Mouse (Mus musculus) neural tube, embryonic 14.5 days (tissue): ENCODE data around the gene Armc9. TPM values are rescaled to one million over a fixed set of nuclear protein-coding genes. Genes with fewer than 3 reads are reported as not detected.

ENCODE experiments used
- ATAC-seq: fragments of 200-750 bp; cut with Nextera tagmentation; 2 replicates; pipeline ENCODE4 v1.8.0; 2017; ENCODE audit warnings: low read depth, mild to moderate bottlenecking, moderate TSS enrichment, moderate library complexity
- H3K27ac ChIP-seq: fragments of 300-500 bp; sonication (generic); 2 replicates; pipeline ENCODE4 v1.5.1; 2014; ENCODE audit warnings: low read depth, mild to moderate bottlenecking, control low read depth, low read length, moderate library complexity, mixed read lengths
- H3K27me3 ChIP-seq: fragments of 300-500 bp; sonication (generic); 2 replicates; pipeline ENCODE4 v1.6.1; 2014; ENCODE audit warnings: low read length; ENCODE audit not compliant: control insufficient read depth, insufficient read depth
- H3K36me3 ChIP-seq: fragments of 300-500 bp; sonication (generic); 2 replicates; pipeline ENCODE4 v1.6.1; 2014; ENCODE audit warnings: low read length, mixed read lengths; ENCODE audit not compliant: control insufficient read depth, insufficient read depth
- H3K4me1 ChIP-seq: fragments of 300-500 bp; sonication (generic); 2 replicates; pipeline ENCODE4 v1.6.1; 2014; ENCODE audit warnings: low read length; ENCODE audit not compliant: control insufficient read depth, insufficient read depth
- H3K4me2 ChIP-seq: fragments of 300-500 bp; sonication (generic); 2 replicates; pipeline ENCODE4 v1.6.1; 2014; ENCODE audit warnings: mild to moderate bottlenecking, low read depth, low read length, control low read depth
- H3K4me3 ChIP-seq: fragments of 300-500 bp; sonication (generic); 2 replicates; pipeline ENCODE4 v1.5.1; 2014; ENCODE audit warnings: low read depth, low read length, control low read depth, mixed read lengths
- H3K9ac ChIP-seq: fragments of 300-500 bp; sonication (generic); replicated peaks from 2 replicates; pipeline ENCODE4 v1.6.1; 2014; ENCODE audit warnings: low read depth, mild to moderate bottlenecking, control low read depth, low read length, mixed read lengths
- H3K9me3 ChIP-seq: fragments of 300-500 bp; sonication (generic); 2 replicates; pipeline ENCODE4 v1.6.1; 2016; ENCODE audit warnings: low read length; ENCODE audit not compliant: control insufficient read depth
- WGBS: fragments of 180-500 bp; shearing (Covaris S2); extraction: QIAGEN DNeasy Blood & Tissue Kit; methylation state at CpG from one replicate; pipeline ENCODE4 v1.1.7; 2014; 5-methylcytosine and 5-hydroxymethylcytosine counted together
- polyA plus RNA-seq: library from polyadenylated mRNA; unstranded; fragments of >200 nt; fragmentation: Nextera tagmentation; extraction: Ambion mirVana; gene quantifications from 2 replicates; pipeline ENCODE4 v1.2.1, GENCODE M21; 2014

Armc9 gene
- polyA plus RNA-seq, 1 experiment from 2014 or later: 38.4 TPM

GRCm38 (mm10) chr1:86143165-86143564, 11.4 kb upstream of the Armc9 start:
- H3K9ac ChIP-seq: no peak overlapping the region
- WGBS: 92% methylated on average over 4 of the region's 4 CpGs
- no peak for ATAC-seq

GRCm38 (mm10) chr1:86144001-86144944, 10.3 kb upstream of the Armc9 start:
- no peaks in the 10 kb centered on the region for H3K9me3 ChIP-seq
- ATAC-seq: no peak
- no peak overlapping the region for H3K4me3 ChIP-seq

More at GRCm38 (mm10) chr1:86143165-86143564, 11.4 kb upstream of the Armc9 start:
- Histone ChIP-seq H3K4me2 (no peak overlapping the region), H3K27ac (no peak overlapping the region), H3K9me3 (no peaks in the 10 kb centered on the region), H3K4me1 (no peaks in the 10 kb centered on the region), H3K4me3 (no peak overlapping the region), H3K27me3 (no peaks in the 10 kb centered on the region), H3K36me3 (peaks cover 11% of the 10 kb centered on the region; the same call in 1 of the 2 replicates)

GRCm38 (mm10) chr1:86146293-86146692, 8.3 kb upstream of the Armc9 start:
- 71% methylated on average over 5 of the region's 5 CpGs for WGBS
- Histone ChIP-seq H3K27me3 (no peaks in the 10 kb centered on the region), H3K4me2 (no peak overlapping the region), H3K36me3 (no peaks in the 10 kb centered on the region), H3K4me1 (no peaks in the 10 kb centered on the region), H3K27ac (no peak overlapping the region), H3K9me3 (no peaks in the 10 kb centered on the region), H3K4me3 (no peak overlapping the region), H3K9ac (no peak overlapping the region)
- ATAC-seq: no peak

More at GRCm38 (mm10) chr1:86144001-86144944, 10.3 kb upstream of the Armc9 start:
- WGBS: 83% methylated on average over 21 of the region's 21 CpGs
- 0 out of 2 replicates have a peak, but pooled peaks cover 6% of the 10 kb centered on the region for H3K36me3 ChIP-seq
- no peak overlapping the region for H3K9ac ChIP-seq
- H3K4me2 ChIP-seq: no peak overlapping the region
- H3K27ac ChIP-seq: no peak overlapping the region
- no peaks in the 10 kb centered on the region for H3K4me1 ChIP-seq
- no peaks in the 10 kb centered on the region for H3K27me3 ChIP-seq

- Histone ChIP-seq H3K4me3 (no peak overlapping the region), H3K27me3 (no peaks in the 10 kb centered on the region), H3K9me3 (no peaks in the 10 kb centered on the region), H3K36me3 (no peaks in the 10 kb centered on the region), H3K9ac (no peak overlapping the region), H3K4me1 (no peaks in the 10 kb centered on the region), H3K27ac (no peak overlapping the region), H3K4me2 (no peak overlapping the region)
- WGBS: 79% methylated on average over 5 of the region's 5 CpGs
- no peak for ATAC-seq
These were observed 7.0 kb upstream of the Armc9 start for GRCm38 (mm10) chr1:86147557-86147956.

- Histone ChIP-seq H3K4me1 (no peaks in the 10 kb centered on the region), H3K9me3 (no peaks in the 10 kb centered on the region), H3K9ac (no peak overlapping the region), H3K27me3 (no peaks in the 10 kb centered on the region), H3K4me3 (no peak overlapping the region), H3K4me2 (no peak overlapping the region), H3K36me3 (no peaks in the 10 kb centered on the region), H3K27ac (no peak overlapping the region)
- WGBS: 86% methylated on average over 9 of the region's 9 CpGs
- no peak for ATAC-seq
These were observed 6.4 kb upstream of the Armc9 start for GRCm38 (mm10) chr1:86148161-86148560.

GRCm38 (mm10) chr1:86150929-86151328, 3.7 kb upstream of the Armc9 start:
- ATAC-seq: no peak
- WGBS: 86% methylated on average over 6 of the region's 6 CpGs

GRCm38 (mm10) chr1:86151376-86151775, 3.2 kb upstream of the Armc9 start:
- no peak overlapping the region for H3K4me3 ChIP-seq
- no peaks in the 10 kb centered on the region for H3K9me3 ChIP-seq
- H3K27me3 ChIP-seq: no peaks in the 10 kb centered on the region
- H3K4me2 ChIP-seq: no peak overlapping the region
- peaks cover 10% of the 10 kb centered on the region for H3K4me1 ChIP-seq
- H3K36me3 ChIP-seq: no peaks in the 10 kb centered on the region
- H3K9ac ChIP-seq: no peak overlapping the region
- 89% methylated on average over 7 of the region's 7 CpGs for WGBS
- ATAC-seq: no peak
- H3K27ac ChIP-seq: no peak overlapping the region

More at GRCm38 (mm10) chr1:86150929-86151328, 3.7 kb upstream of the Armc9 start:
- no peaks in the 10 kb centered on the region for H3K9me3 ChIP-seq
- H3K4me1 ChIP-seq: peaks cover 10% of the 10 kb centered on the region
- no peak overlapping the region for H3K4me3 ChIP-seq
- no peaks in the 10 kb centered on the region for H3K27me3 ChIP-seq
- H3K36me3 ChIP-seq: no peaks in the 10 kb centered on the region
- H3K27ac ChIP-seq: no peak overlapping the region
- no peak overlapping the region for H3K9ac ChIP-seq
- no peak overlapping the region for H3K4me2 ChIP-seq

GRCm38 (mm10) chr1:86152618-86153017, 2.0 kb upstream of the Armc9 start:
- Histone ChIP-seq H3K36me3 (no peaks in the 10 kb centered on the region), H3K9ac (no peak overlapping the region), H3K27me3 (no peaks in the 10 kb centered on the region), H3K9me3 (no peaks in the 10 kb centered on the region), H3K4me1 (peaks cover 10% of the 10 kb centered on the region), H3K4me3 (no peak overlapping the region), H3K27ac (no peak overlapping the region), H3K4me2 (no peak overlapping the region)
- no peak for ATAC-seq
- WGBS: 100% methylated on average over 1 of the region's 1 CpGs

- 0% methylated on average over 18 of the region's 18 CpGs for WGBS
- Histone ChIP-seq H3K36me3 (peaks cover 3% of the 10 kb centered on the region; the same call in 1 of the 2 replicates), H3K4me3 (peak overlapping the region; percentile 60), H3K27ac (no peak overlapping the region), H3K4me2 (peak overlapping the region; percentile 60), H3K27me3 (no peaks in the 10 kb centered on the region), H3K9ac (peak overlapping the region; percentile 59), H3K4me1 (peaks cover 10% of the 10 kb centered on the region), H3K9me3 (no peaks in the 10 kb centered on the region)
- no peak for ATAC-seq
These were observed 214 bp downstream of the Armc9 start for GRCm38 (mm10) chr1:86154824-86155164.
